Mouse (Mus musculus): Measurements from ENCODE around the gene Gpi1. TPM values are rescaled to one million over a fixed set of nuclear protein-coding genes. Genes with fewer than 3 reads are reported as not detected.

Gpi1 gene
- polyA plus RNA-seq, 1 experiment from 2014 or later: 203 TPM

DNA sequence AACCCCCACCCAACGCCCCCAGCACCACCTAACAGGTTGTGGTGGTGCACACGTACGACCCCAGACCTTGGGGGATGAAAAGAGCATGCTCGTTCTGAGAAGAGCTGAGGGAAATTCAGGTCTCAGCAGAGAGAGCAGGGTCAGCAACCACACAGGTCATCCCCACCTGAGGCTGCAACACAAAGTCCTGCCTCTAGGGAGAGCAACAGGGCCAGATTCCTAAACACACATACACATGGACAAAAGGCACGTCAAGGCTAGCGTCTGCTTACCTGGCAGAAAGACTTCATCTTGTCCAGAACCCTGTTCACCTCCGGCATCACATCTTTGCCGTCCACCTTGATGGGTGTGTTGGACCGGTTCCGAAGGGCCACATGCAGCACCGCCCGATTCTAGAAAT lies 3.3 kb downstream of the Gpi1 start:
- WGBS: 93% methylated on average over 12 of the region's 12 CpGs
- no peak overlapping the region for H3K9ac ChIP-seq (replicated peaks)
- peaks cover 58% of the 10 kb centered on the region for H3K36me3 ChIP-seq

DNA sequence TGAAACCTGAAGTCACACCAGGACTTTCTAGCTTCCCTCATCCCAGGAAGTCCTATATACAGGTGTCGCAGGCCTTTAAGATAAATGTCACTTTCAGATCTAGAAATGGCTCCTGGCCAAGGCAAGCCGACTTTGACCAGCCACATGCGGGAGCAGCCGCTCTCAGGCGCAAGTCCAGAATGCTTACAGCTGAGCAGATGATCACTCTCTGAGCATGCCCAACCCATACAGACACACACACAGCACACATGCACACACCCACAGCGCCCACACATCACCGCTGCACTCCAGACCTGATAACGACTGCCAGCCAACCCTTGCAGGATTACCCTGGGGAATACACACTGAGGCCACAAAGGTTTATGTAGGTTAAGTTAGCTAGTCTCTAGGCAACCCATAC lies 4.0 kb downstream of the Gpi1 start:
- Histone ChIP-seq H3K4me1 (replicated peaks) (peaks cover 33% of the 10 kb centered on the region), H3K9me3 (no peaks in the 10 kb centered on the region), H3K4me2 (replicated peaks) (no peak overlapping the region), H3K4me3 (replicated peaks) (no peak overlapping the region), H3K9ac (replicated peaks) (no peak overlapping the region), H3K27ac (no peak overlapping the region), H3K36me3 (peaks cover 66% of the 10 kb centered on the region), H3K27me3 (no peaks in the 10 kb centered on the region)
- ATAC-seq: no peak
- 91% methylated on average over 8 of the region's 8 CpGs for WGBS

More for the DNA sequence above, 3.3 kb downstream of the Gpi1 start:
- no peak for ATAC-seq
- Histone ChIP-seq H3K4me3 (replicated peaks) (no peak overlapping the region), H3K9me3 (no peaks in the 10 kb centered on the region), H3K4me2 (replicated peaks) (no peak overlapping the region), H3K4me1 (replicated peaks) (peaks cover 33% of the 10 kb centered on the region), H3K27ac (no peak overlapping the region), H3K27me3 (no peaks in the 10 kb centered on the region)

- H3K9ac ChIP-seq (replicated peaks): no peak overlapping the region
- H3K4me1 ChIP-seq (replicated peaks): peaks cover 24% of the 10 kb centered on the region
- H3K9me3 ChIP-seq: no peaks in the 10 kb centered on the region
- no peak overlapping the region for H3K4me3 ChIP-seq (replicated peaks)
- H3K27ac ChIP-seq: no peak overlapping the region
- H3K4me2 ChIP-seq (replicated peaks): no peak overlapping the region
- WGBS: 98% methylated on average over 6 of the region's 6 CpGs
- H3K27me3 ChIP-seq: no peaks in the 10 kb centered on the region
- H3K36me3 ChIP-seq: peaks cover 83% of the 10 kb centered on the region
- ATAC-seq: no peak
These were observed 5.8 kb downstream of the Gpi1 start for GRCm38 (mm10) chr7:34224308-34224707.

DNA sequence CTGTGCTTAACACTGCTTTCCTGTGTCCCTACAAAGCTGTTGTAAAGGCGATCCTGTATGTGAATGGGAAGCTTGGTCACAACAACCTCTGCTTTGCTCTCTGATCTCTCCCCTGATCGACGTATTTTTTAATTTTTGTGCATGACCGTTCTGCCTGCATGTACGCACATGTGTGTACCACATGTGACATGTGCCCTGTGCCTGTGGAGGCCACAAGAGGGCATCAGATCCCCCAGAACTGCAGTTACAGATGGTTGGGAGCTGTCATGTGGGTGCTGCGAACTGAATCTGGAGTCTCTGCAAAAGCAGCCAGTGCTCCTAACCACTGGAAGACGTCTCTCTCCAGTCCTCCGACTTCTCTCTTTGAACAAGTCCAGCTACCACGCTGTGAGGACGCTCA lies 7.8 kb downstream of the Gpi1 start:
- no peaks in the 10 kb centered on the region for H3K9me3 ChIP-seq
- H3K27me3 ChIP-seq: no peaks in the 10 kb centered on the region
- H3K4me3 ChIP-seq (replicated peaks): no peak overlapping the region
- 94% methylated on average over 10 of the region's 10 CpGs for WGBS
- H3K4me2 ChIP-seq (replicated peaks): no peak overlapping the region
- H3K27ac ChIP-seq: no peak overlapping the region
- ATAC-seq: no peak
- H3K36me3 ChIP-seq: peaks cover 96% of the 10 kb centered on the region
- no peak overlapping the region for H3K9ac ChIP-seq (replicated peaks)
- peaks cover 6% of the 10 kb centered on the region; the same call in 1 of the 2 replicates for H3K4me1 ChIP-seq (replicated peaks)

DNA sequence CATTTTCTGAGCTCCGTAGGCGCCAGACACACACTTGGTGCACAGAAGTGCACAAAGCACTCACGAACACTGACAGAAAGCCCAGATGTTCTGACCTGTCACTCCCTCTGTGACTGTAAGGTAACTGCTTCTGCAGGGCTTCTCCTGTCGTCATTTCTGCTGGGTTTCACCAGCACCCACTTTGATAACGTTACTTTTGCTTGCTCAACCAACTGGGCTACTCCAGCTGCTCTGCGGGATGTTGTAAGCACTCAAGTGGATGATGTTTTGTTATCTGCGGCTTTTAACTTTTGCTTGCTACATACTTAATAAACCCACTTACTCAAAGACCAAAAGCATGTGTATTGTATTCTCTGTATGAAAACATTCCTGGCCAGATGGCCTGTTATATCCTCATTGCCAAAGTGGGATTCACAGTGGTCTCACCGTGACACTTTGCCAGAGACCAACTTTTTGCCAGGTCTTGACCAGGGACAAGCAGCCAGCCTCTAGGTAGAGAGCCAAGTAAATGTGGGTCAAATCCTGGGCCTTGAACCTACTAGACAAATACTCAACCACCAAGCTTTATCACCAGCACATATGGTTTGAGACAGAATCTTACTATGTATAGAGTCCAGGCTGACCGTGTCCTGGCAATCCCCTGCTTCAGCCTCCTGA lies 8.4 kb downstream of the Gpi1 start:
- H3K27me3 ChIP-seq: no peaks in the 10 kb centered on the region
- no peak overlapping the region for H3K4me2 ChIP-seq (replicated peaks)
- no peak for ATAC-seq
- 93% methylated on average over 9 of the region's 9 CpGs for WGBS
- no peaks in the 10 kb centered on the region for H3K9me3 ChIP-seq
- H3K27ac ChIP-seq: no peak overlapping the region
- no peak overlapping the region for H3K4me3 ChIP-seq (replicated peaks)
- H3K36me3 ChIP-seq: peaks cover 95% of the 10 kb centered on the region
- peaks cover 3% of the 10 kb centered on the region; the same call in 1 of the 2 replicates for H3K4me1 ChIP-seq (replicated peaks)
- 0 out of 2 replicates have a peak overlapping the region, but pooled peaks have one; percentile 23 for H3K9ac ChIP-seq (replicated peaks)

DNA sequence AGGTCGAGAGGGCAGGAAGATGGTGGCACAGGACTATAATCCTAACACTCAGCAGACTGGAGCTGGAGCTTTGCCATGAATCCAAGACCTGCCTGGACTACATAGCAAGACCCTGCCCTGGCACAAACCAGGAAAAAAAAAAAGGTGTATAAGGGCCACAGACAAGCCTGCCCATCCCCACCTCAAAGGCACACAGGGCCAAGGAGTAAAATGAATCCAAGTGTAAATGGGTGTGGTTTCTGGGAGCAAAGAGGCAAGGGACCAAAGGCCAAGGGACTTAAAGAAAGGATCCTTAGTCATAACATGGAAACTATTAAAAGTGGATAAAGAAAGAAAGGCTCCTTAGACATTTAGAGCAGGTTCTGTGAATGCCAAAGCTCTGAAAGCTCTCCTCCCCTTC lies 11.6 kb downstream of the Gpi1 start:
- WGBS: 87% methylated on average over 1 of the region's 1 CpGs
- H3K27me3 ChIP-seq: no peaks in the 10 kb centered on the region
- H3K9ac ChIP-seq (replicated peaks): no peak overlapping the region
- H3K36me3 ChIP-seq: peaks cover 98% of the 10 kb centered on the region
- no peaks in the 10 kb centered on the region for H3K9me3 ChIP-seq
- H3K4me2 ChIP-seq (replicated peaks): no peak overlapping the region
- ATAC-seq: no peak
- no peak overlapping the region for H3K27ac ChIP-seq
- no peak overlapping the region for H3K4me3 ChIP-seq (replicated peaks)
- H3K4me1 ChIP-seq (replicated peaks): no peaks in the 10 kb centered on the region

- Histone ChIP-seq H3K4me1 (replicated peaks) (no peaks in the 10 kb centered on the region), H3K4me2 (replicated peaks) (no peak overlapping the region), H3K27me3 (no peaks in the 10 kb centered on the region), H3K36me3 (peaks cover 98% of the 10 kb centered on the region), H3K4me3 (replicated peaks) (no peak overlapping the region), H3K9me3 (no peaks in the 10 kb centered on the region), H3K27ac (no peak overlapping the region), H3K9ac (replicated peaks) (no peak overlapping the region)
- no peak for ATAC-seq
- 87% methylated on average over 10 of the region's 10 CpGs for WGBS
These were observed 13.7 kb downstream of the Gpi1 start for GRCm38 (mm10) chr7:34216474-34216873.

DNA sequence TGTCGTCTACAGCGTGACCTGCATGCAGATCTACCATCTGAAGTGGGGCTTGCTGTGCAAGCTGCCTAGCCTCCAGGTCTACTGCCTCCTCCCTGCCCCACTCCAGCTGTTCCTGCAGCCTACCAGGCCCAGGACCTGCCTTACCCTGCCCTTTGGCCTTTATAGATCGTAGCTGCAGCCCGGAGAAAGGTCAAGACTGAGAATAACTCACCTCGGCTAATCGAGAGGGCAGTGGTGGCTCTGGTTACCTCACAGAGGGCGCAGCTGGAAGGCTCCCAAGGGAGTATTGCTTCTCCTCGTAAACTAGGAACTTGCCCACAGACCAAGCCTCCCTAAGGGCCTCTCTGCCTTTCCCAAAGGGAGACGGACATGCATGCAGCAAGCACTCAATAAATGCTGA lies 14.7 kb downstream of the Gpi1 start:
- no peak overlapping the region for H3K4me2 ChIP-seq (replicated peaks)
- H3K36me3 ChIP-seq: peaks cover 99% of the 10 kb centered on the region
- H3K9ac ChIP-seq (replicated peaks): no peak overlapping the region
- no peaks in the 10 kb centered on the region for H3K9me3 ChIP-seq
- H3K27ac ChIP-seq: no peak overlapping the region
- no peak for ATAC-seq
- H3K27me3 ChIP-seq: no peaks in the 10 kb centered on the region
- H3K4me3 ChIP-seq (replicated peaks): no peak overlapping the region
- WGBS: 94% methylated on average over 9 of the region's 9 CpGs
- H3K4me1 ChIP-seq (replicated peaks): no peaks in the 10 kb centered on the region

DNA sequence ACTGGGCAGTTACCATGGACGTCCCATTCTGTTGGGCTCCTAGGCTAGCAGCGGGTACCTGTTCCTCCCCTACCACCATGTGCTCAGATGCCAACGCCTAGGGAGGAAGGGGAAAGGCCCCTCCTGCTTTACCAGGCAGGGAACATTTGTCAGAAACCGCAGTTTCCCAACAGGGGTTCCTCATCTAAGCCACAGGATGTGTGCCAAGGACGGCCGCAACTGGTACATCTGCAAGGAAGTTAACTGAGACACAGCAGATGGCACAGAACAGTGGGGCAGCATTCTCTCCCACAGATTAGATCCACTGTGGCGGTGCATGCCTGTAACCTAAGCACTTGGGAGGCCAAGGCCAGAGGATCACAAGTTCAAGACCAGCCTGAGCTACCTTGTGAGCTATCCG lies 15.5 kb downstream of the Gpi1 start:
- Histone ChIP-seq H3K9me3 (no peaks in the 10 kb centered on the region), H3K4me1 (replicated peaks) (no peaks in the 10 kb centered on the region), H3K27me3 (no peaks in the 10 kb centered on the region), H3K4me2 (replicated peaks) (no peak overlapping the region), H3K9ac (replicated peaks) (no peak overlapping the region), H3K36me3 (peaks cover 99% of the 10 kb centered on the region), H3K4me3 (replicated peaks) (no peak overlapping the region), H3K27ac (no peak overlapping the region)
- 89% methylated on average over 8 of the region's 8 CpGs for WGBS
- no peak for ATAC-seq

GRCm38 (mm10) chr7:34213281-34213680 lies 16.9 kb downstream of the Gpi1 start:
- no peak overlapping the region for H3K9ac ChIP-seq (replicated peaks)
- H3K36me3 ChIP-seq: peaks cover 99% of the 10 kb centered on the region
- ATAC-seq: no peak
- H3K4me1 ChIP-seq (replicated peaks): no peaks in the 10 kb centered on the region
- 95% methylated on average over 7 of the region's 7 CpGs for WGBS
- no peak overlapping the region for H3K4me3 ChIP-seq (replicated peaks)
- H3K9me3 ChIP-seq: no peaks in the 10 kb centered on the region
- no peak overlapping the region for H3K4me2 ChIP-seq (replicated peaks)
- no peaks in the 10 kb centered on the region for H3K27me3 ChIP-seq
- H3K27ac ChIP-seq: no peak overlapping the region

DNA sequence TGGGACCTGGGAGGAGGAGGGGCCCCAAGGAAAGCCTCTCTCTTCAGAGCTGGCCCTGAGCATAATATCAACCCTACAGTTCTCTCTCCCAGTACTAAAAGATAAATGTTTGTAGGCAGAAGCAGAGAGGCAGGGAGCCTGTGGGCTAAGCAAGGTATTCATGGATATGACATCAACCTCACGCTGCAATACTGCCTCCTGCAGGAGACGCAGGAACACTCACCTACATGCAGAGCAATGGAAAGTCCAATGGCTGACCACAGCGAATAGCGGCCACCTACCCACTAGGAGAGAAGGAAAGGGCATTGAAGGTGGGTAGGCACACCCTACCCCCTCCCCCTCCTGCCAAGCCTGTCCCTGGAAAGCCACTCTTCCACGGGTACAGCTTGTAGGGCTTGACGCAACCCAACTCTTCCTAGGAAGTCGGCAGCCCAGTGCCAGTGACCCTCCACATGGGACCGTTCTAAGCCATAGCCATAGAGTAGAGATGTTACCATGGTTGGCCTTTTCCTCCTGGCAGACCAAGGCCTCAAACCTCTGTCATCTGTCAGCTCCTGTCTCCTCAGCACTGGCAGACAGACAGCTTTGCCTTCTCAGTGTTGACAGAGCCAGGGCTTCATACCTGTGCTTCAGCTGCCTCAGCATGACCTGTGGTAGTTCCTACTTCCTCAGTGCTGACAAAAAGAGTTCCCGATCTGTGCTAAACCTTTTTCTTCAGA lies 21.9 kb downstream of the Gpi1 start:
- H3K36me3 ChIP-seq: peaks cover 100% of the 10 kb centered on the region
- H3K27ac ChIP-seq: no peak overlapping the region
- no peak overlapping the region for H3K4me2 ChIP-seq (replicated peaks)
- no peaks in the 10 kb centered on the region for H3K27me3 ChIP-seq
- no peak overlapping the region for H3K4me3 ChIP-seq (replicated peaks)
- no peak for ATAC-seq
- H3K9me3 ChIP-seq: no peaks in the 10 kb centered on the region
- 87% methylated on average over 9 of the region's 9 CpGs for WGBS
- no peak overlapping the region for H3K9ac ChIP-seq (replicated peaks)
- no peaks in the 10 kb centered on the region for H3K4me1 ChIP-seq (replicated peaks)

GRCm38 (mm10) chr7:34206331-34206730 lies 23.8 kb downstream of the Gpi1 start:
- Histone ChIP-seq H3K27me3 (no peaks in the 10 kb centered on the region), H3K4me1 (replicated peaks) (no peaks in the 10 kb centered on the region), H3K4me2 (replicated peaks) (no peak overlapping the region), H3K9ac (replicated peaks) (no peak overlapping the region), H3K4me3 (replicated peaks) (no peak overlapping the region), H3K36me3 (peaks cover 100% of the 10 kb centered on the region), H3K27ac (no peak overlapping the region), H3K9me3 (no peaks in the 10 kb centered on the region)
- no peak for ATAC-seq
- 97% methylated on average over 6 of the region's 6 CpGs for WGBS

Data from midbrain, embryonic 13.5 days (tissue).